Mouse (Mus musculus): ENCODE data around the gene Gm5244. TPM values are rescaled to one million over a fixed set of nuclear protein-coding genes. Genes with fewer than 3 reads are reported as not detected.
A peak's percentile ranks its signal among the peaks of the same experiment; 100 is the strongest.

Gene Gm5244
- polyA plus RNA-seq (2015; fragmentation: Nextera tagmentation; extraction: Ambion mirVana) = not detected in 2 replicates

- H3K4me3 ChIP-seq (ENCODE audit: low read depth, low read length) = no peak within 1 kb of the TSS
- H3K27me3 ChIP-seq (ENCODE audit: control insufficient read depth, insufficient read depth, low read depth, low read length) = no peaks in the 10 kb centered on the region
- no peak within 1 kb of the TSS for H3K9ac ChIP-seq (ENCODE audit: low read depth, low read length)
- H3K4me1 ChIP-seq (ENCODE audit: control insufficient read depth, low read depth, low read length) = no peaks in the 10 kb centered on the region
- no peaks in the 10 kb centered on the region for H3K9me3 ChIP-seq (replicated peaks; ENCODE audit: control insufficient read depth, low read length)
- H3K4me2 ChIP-seq (ENCODE audit: low read depth, low read length) = no peak within 1 kb of the TSS
- no peaks in the 10 kb centered on the region for H3K36me3 ChIP-seq (ENCODE audit: control insufficient read depth, insufficient read depth)
- H3K27ac ChIP-seq (ENCODE audit: low read length) = no peak within 1 kb of the TSS
- no peak for ATAC-seq (ENCODE audit: low read depth)
These were observed at the start of gene Gm5244 for GRCm38 (mm10) chr19:12846382-12846781. Gene Gm5244, plus strand, starts transcription at chr19:12846682.

GRCm38 (mm10) chr19:12797071-12797470 lies 49.4 kb upstream of the Gm5244 start:
- Histone ChIP-seq H3K4me2 (ENCODE audit: low read depth, low read length) (peak overlapping the region; percentile 98), H3K27ac (ENCODE audit: low read length) (peak overlapping the region; percentile 100), H3K9me3 (replicated peaks; ENCODE audit: control insufficient read depth, low read length) (no peaks in the 10 kb centered on the region), H3K4me3 (ENCODE audit: low read depth, low read length) (peak overlapping the region; percentile 99), H3K27me3 (ENCODE audit: control insufficient read depth, insufficient read depth, low read depth, low read length) (no peaks in the 10 kb centered on the region), H3K36me3 (ENCODE audit: control insufficient read depth, insufficient read depth) (no peaks in the 10 kb centered on the region), H3K4me1 (ENCODE audit: control insufficient read depth, low read depth, low read length) (peaks cover 2% of the 10 kb centered on the region; the same call in 1 of the 2 replicates), H3K9ac (ENCODE audit: low read depth, low read length) (peak overlapping the region; percentile 97)
- no peak for ATAC-seq (ENCODE audit: low read depth)
- WGBS (ENCODE audit: insufficient replicate concordance) = under 1% methylated on average over 7 of the region's 7 CpGs

- Histone ChIP-seq H3K9me3 (replicated peaks; ENCODE audit: control insufficient read depth, low read length) (no peaks in the 10 kb centered on the region), H3K27me3 (ENCODE audit: control insufficient read depth, insufficient read depth, low read depth, low read length) (no peaks in the 10 kb centered on the region), H3K9ac (ENCODE audit: low read depth, low read length) (no peak overlapping the region), H3K4me3 (ENCODE audit: low read depth, low read length) (no peak overlapping the region), H3K27ac (ENCODE audit: low read length) (no peak overlapping the region), H3K36me3 (ENCODE audit: control insufficient read depth, insufficient read depth) (no peaks in the 10 kb centered on the region), H3K4me2 (ENCODE audit: low read depth, low read length) (no peak overlapping the region), H3K4me1 (ENCODE audit: control insufficient read depth, low read depth, low read length) (no peaks in the 10 kb centered on the region)
- no peak for ATAC-seq (ENCODE audit: low read depth)
- WGBS (ENCODE audit: insufficient replicate concordance) = 28% methylated on average over 4 of the region's 4 CpGs
These were observed 48.1 kb upstream of the Gm5244 start for GRCm38 (mm10) chr19:12798404-12798803.

GRCm38 (mm10) chr19:12799081-12799480 lies 47.4 kb upstream of the Gm5244 start:
- Histone ChIP-seq H3K27ac (ENCODE audit: low read length) (no peak overlapping the region), H3K4me3 (ENCODE audit: low read depth, low read length) (no peak overlapping the region), H3K9me3 (replicated peaks; ENCODE audit: control insufficient read depth, low read length) (no peaks in the 10 kb centered on the region), H3K9ac (ENCODE audit: low read depth, low read length) (no peak overlapping the region), H3K4me1 (ENCODE audit: control insufficient read depth, low read depth, low read length) (no peaks in the 10 kb centered on the region), H3K4me2 (ENCODE audit: low read depth, low read length) (no peak overlapping the region), H3K36me3 (ENCODE audit: control insufficient read depth, insufficient read depth) (no peaks in the 10 kb centered on the region), H3K27me3 (ENCODE audit: control insufficient read depth, insufficient read depth, low read depth, low read length) (no peaks in the 10 kb centered on the region)
- ATAC-seq (ENCODE audit: low read depth) = no peak
- WGBS (ENCODE audit: insufficient replicate concordance) = 71% methylated on average over 3 of the region's 3 CpGs

- no peaks in the 10 kb centered on the region for H3K4me1 ChIP-seq (ENCODE audit: control insufficient read depth, low read depth, low read length)
- H3K27me3 ChIP-seq (ENCODE audit: control insufficient read depth, insufficient read depth, low read depth, low read length) = no peaks in the 10 kb centered on the region
- WGBS (ENCODE audit: insufficient replicate concordance) = 51% methylated on average over 2 of the region's 2 CpGs
- H3K4me3 ChIP-seq (ENCODE audit: low read depth, low read length) = no peak overlapping the region
- no peak overlapping the region for H3K4me2 ChIP-seq (ENCODE audit: low read depth, low read length)
- no peaks in the 10 kb centered on the region for H3K36me3 ChIP-seq (ENCODE audit: control insufficient read depth, insufficient read depth)
- no peaks in the 10 kb centered on the region for H3K9me3 ChIP-seq (replicated peaks; ENCODE audit: control insufficient read depth, low read length)
- H3K27ac ChIP-seq (ENCODE audit: low read length) = no peak overlapping the region
- no peak overlapping the region for H3K9ac ChIP-seq (ENCODE audit: low read depth, low read length)
- ATAC-seq (ENCODE audit: low read depth) = no peak
These were observed 45.9 kb upstream of the Gm5244 start for GRCm38 (mm10) chr19:12800621-12801020.

GRCm38 (mm10) chr19:12801046-12801445 lies 45.4 kb upstream of the Gm5244 start:
- whole genome bisulfite sequencing (ENCODE audit: insufficient replicate concordance) = 39% methylated on average over 3 of the region's 3 CpGs
- H3K27me3 ChIP-seq (ENCODE audit: control insufficient read depth, insufficient read depth, low read depth, low read length) = no peaks in the 10 kb centered on the region
- no peak overlapping the region for H3K4me3 ChIP-seq (ENCODE audit: low read depth, low read length)
- no peaks in the 10 kb centered on the region for H3K9me3 ChIP-seq (replicated peaks; ENCODE audit: control insufficient read depth, low read length)
- H3K4me1 ChIP-seq (ENCODE audit: control insufficient read depth, low read depth, low read length) = no peaks in the 10 kb centered on the region
- no peak overlapping the region for H3K9ac ChIP-seq (ENCODE audit: low read depth, low read length)
- H3K36me3 ChIP-seq (ENCODE audit: control insufficient read depth, insufficient read depth) = no peaks in the 10 kb centered on the region
- no peak overlapping the region for H3K4me2 ChIP-seq (ENCODE audit: low read depth, low read length)
- ATAC-seq (ENCODE audit: low read depth) = no peak
- no peak overlapping the region for H3K27ac ChIP-seq (ENCODE audit: low read length)

- Histone ChIP-seq H3K36me3 (ENCODE audit: control insufficient read depth, insufficient read depth) (no peaks in the 10 kb centered on the region), H3K9me3 (replicated peaks; ENCODE audit: control insufficient read depth, low read length) (no peaks in the 10 kb centered on the region), H3K27me3 (ENCODE audit: control insufficient read depth, insufficient read depth, low read depth, low read length) (no peaks in the 10 kb centered on the region), H3K4me1 (ENCODE audit: control insufficient read depth, low read depth, low read length) (no peaks in the 10 kb centered on the region), H3K4me2 (ENCODE audit: low read depth, low read length) (no peak overlapping the region), H3K9ac (ENCODE audit: low read depth, low read length) (no peak overlapping the region), H3K27ac (ENCODE audit: low read length) (no peak overlapping the region), H3K4me3 (ENCODE audit: low read depth, low read length) (no peak overlapping the region)
- no peak for ATAC-seq (ENCODE audit: low read depth)
- 61% methylated on average over 3 of the region's 3 CpGs for WGBS (ENCODE audit: insufficient replicate concordance)
These were observed 43.7 kb upstream of the Gm5244 start for GRCm38 (mm10) chr19:12802830-12803229.

- H3K4me3 ChIP-seq (ENCODE audit: low read depth, low read length) = no peak overlapping the region
- H3K27ac ChIP-seq (ENCODE audit: low read length) = no peak overlapping the region
- WGBS (ENCODE audit: insufficient replicate concordance) = 50% methylated on average over 1 of the region's 1 CpGs
- H3K4me1 ChIP-seq (ENCODE audit: control insufficient read depth, low read depth, low read length) = no peaks in the 10 kb centered on the region
- no peaks in the 10 kb centered on the region for H3K36me3 ChIP-seq (ENCODE audit: control insufficient read depth, insufficient read depth)
- no peak overlapping the region for H3K9ac ChIP-seq (ENCODE audit: low read depth, low read length)
- no peaks in the 10 kb centered on the region for H3K27me3 ChIP-seq (ENCODE audit: control insufficient read depth, insufficient read depth, low read depth, low read length)
- no peak for ATAC-seq (ENCODE audit: low read depth)
- no peaks in the 10 kb centered on the region for H3K9me3 ChIP-seq (replicated peaks; ENCODE audit: control insufficient read depth, low read length)
- H3K4me2 ChIP-seq (ENCODE audit: low read depth, low read length) = no peak overlapping the region
These were observed 42.2 kb upstream of the Gm5244 start for GRCm38 (mm10) chr19:12804237-12804636.

- Histone ChIP-seq H3K27ac (ENCODE audit: low read length) (no peak overlapping the region), H3K9me3 (replicated peaks; ENCODE audit: control insufficient read depth, low read length) (no peaks in the 10 kb centered on the region), H3K4me3 (ENCODE audit: low read depth, low read length) (no peak overlapping the region), H3K4me2 (ENCODE audit: low read depth, low read length) (no peak overlapping the region), H3K27me3 (ENCODE audit: control insufficient read depth, insufficient read depth, low read depth, low read length) (no peaks in the 10 kb centered on the region), H3K36me3 (ENCODE audit: control insufficient read depth, insufficient read depth) (no peaks in the 10 kb centered on the region), H3K9ac (ENCODE audit: low read depth, low read length) (no peak overlapping the region), H3K4me1 (ENCODE audit: control insufficient read depth, low read depth, low read length) (no peaks in the 10 kb centered on the region)
- WGBS (ENCODE audit: insufficient replicate concordance) = 54% methylated on average over 3 of the region's 3 CpGs
- ATAC-seq (ENCODE audit: low read depth) = no peak
These were observed 40.8 kb upstream of the Gm5244 start for GRCm38 (mm10) chr19:12805730-12806129.

Measured in liver, embryonic 16.5 days (tissue).